Mouse (Mus musculus) megakaryocyte, embryonic 14.5 days (primary cell): ENCODE results near the gene Slc5a11. TPM values are rescaled to one million over a fixed set of nuclear protein-coding genes. Genes with fewer than 3 reads are reported as not detected.

Source experiments
- H3K27me3 ChIP-seq: replicated peaks from 2 replicates; pipeline ENCODE3; 2012; ENCODE audit warnings: inconsistent platforms
- H3K36me3 ChIP-seq: replicated peaks from 2 replicates; pipeline ENCODE3; 2012; ENCODE audit warnings: low read length, inconsistent platforms, mixed read lengths
- H3K4me1 ChIP-seq: 2 replicates; pipeline ENCODE4 v1.6.1; 2012; ENCODE audit warnings: inconsistent platforms
- H3K4me3 ChIP-seq: replicated peaks from 2 replicates; pipeline ENCODE3; 2012; ENCODE audit warnings: moderate library complexity, mild to moderate bottlenecking, inconsistent platforms
- H3K9me3 ChIP-seq: 2 replicates; pipeline ENCODE4 v1.6.1; 2012; ENCODE audit warnings: inconsistent platforms
- FLI1 ChIP-seq: IDR thresholded peaks from 2 replicates; pipeline ENCODE4 v1.6.1; 2012; ENCODE audit warnings: low read length, inconsistent platforms, mixed read lengths
- GATA1 ChIP-seq: IDR thresholded peaks from 3 replicates; pipeline ENCODE4 v1.6.1; 2012; ENCODE audit warnings: mixed read lengths, low read length, inconsistent platforms, borderline replicate concordance
- polyA plus RNA-seq: library from polyadenylated mRNA; stranded (reverse); fragments of >175 nt; gene quantifications from 2 replicates; pipeline ENCODE4 v1.2.3, GENCODE M21; 2012; ENCODE audit warnings: low replicate concordance; ENCODE audit not compliant: insufficient read depth

Gene Slc5a11
- polyA plus RNA-seq, 1 experiment, result not detected

DNA sequence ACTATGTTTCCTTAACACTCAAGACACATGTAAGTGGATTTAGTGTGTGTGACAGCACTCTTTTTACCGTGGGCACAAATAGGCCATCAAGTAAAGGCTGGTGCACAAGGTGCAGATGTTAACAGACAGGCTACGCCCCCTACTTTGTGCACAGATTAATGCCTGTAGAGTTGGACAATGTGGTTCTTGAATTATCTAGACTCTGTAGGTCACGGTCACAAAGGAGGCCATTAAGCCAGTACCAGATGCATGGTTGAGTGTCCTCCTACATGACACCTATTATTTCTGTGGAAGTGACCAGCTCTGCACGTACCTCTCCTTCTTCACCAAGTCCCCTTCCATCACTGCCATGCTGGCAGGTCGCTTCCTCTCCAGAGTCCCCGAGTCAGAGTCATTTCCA lies 81.5 kb downstream of the Slc5a11 start:
- Histone ChIP-seq H3K4me1 (peaks cover 3% of the 10 kb centered on the region; the same call in 1 of the 2 replicates), H3K36me3 (peaks cover 94% of the 10 kb centered on the region)

DNA sequence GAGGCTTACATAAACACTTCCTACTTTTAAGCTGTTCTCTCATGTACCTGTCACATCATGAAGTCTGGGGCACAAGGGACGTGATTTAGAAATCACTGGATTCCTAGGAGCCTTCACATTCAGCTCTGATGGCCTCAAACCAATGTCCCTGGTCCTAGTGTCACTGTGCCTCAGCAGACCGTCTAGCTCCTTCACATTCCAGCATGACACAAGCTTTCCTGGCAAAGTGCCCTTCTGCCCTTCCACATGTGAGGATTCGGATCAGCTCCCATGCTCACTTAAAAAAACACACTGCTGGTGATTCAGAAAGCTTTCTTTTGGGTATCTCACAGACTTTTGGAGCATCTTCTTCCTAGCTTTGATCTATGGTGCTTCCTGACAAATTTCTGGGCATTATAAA lies 83.6 kb downstream of the Slc5a11 start:
- H3K4me3 ChIP-seq, result no peak overlapping the region
- H3K4me1 ChIP-seq, result peaks cover 3% of the 10 kb centered on the region; the same call in 1 of the 2 replicates
- no peaks in the 10 kb centered on the region for H3K27me3 ChIP-seq
- peaks cover 84% of the 10 kb centered on the region for H3K36me3 ChIP-seq
- H3K9me3 ChIP-seq, result no peaks in the 10 kb centered on the region
- no peak for TF ChIP-seq GATA1
- no peak for TF ChIP-seq FLI1

More for the DNA sequence above, 81.5 kb downstream of the Slc5a11 start:
- Histone ChIP-seq H3K4me3 (no peak overlapping the region), H3K27me3 (no peaks in the 10 kb centered on the region), H3K9me3 (no peaks in the 10 kb centered on the region)
- TF ChIP-seq GATA1 (no peak), FLI1 (no peak)

DNA sequence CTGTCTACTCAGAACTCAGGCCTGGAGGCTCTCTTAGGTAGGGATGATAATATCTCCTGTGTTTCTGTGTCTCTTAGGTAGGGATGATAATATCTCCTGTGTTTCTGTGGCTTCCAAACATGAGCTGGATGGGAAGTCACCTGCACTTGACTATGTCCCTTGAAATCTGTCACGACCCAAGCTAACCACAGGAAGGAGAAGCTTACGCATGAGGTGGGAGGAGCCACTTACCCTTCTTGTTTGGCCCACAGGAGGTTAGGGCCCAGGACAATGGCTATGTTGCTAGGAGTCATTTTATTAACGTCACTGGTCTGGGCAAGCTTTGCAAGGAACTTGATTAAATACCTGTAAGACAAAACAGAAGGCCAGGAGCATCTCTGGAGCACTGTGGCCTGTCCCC lies 85.7 kb downstream of the Slc5a11 start:
- H3K36me3 ChIP-seq, result peaks cover 86% of the 10 kb centered on the region
- TF ChIP-seq GATA1 (no peak), FLI1 (no peak)

DNA sequence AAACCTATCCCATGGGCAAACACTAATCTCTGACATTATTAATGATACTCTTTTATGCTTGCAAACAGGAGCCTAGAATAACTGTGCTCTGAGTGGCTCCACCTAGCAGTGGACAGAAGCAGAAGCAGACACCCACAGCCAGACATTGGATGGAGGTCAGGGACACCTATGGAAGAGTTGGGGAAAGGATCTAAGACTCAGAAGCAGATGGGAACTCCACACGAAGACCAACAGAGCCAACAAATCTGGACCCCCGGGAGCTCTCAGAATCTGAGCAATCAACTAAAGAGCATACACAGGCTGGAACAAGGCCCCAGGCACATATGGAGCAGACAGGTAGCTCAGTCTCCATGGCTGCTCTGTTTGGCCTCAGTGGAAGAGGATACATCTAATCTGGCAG lies 90.8 kb downstream of the Slc5a11 start:
- TF ChIP-seq GATA1 (no peak), FLI1 (no peak)
- peaks cover 1% of the 10 kb centered on the region; the same call in 1 of the 2 replicates for H3K4me1 ChIP-seq
- H3K4me3 ChIP-seq, result no peak overlapping the region
- H3K27me3 ChIP-seq, result no peaks in the 10 kb centered on the region
- no peaks in the 10 kb centered on the region for H3K9me3 ChIP-seq
- H3K36me3 ChIP-seq, result peaks cover 84% of the 10 kb centered on the region

More for the DNA sequence above, 85.7 kb downstream of the Slc5a11 start:
- Histone ChIP-seq H3K4me3 (no peak overlapping the region), H3K4me1 (peaks cover 3% of the 10 kb centered on the region; the same call in 1 of the 2 replicates), H3K27me3 (no peaks in the 10 kb centered on the region), H3K9me3 (no peaks in the 10 kb centered on the region)

DNA sequence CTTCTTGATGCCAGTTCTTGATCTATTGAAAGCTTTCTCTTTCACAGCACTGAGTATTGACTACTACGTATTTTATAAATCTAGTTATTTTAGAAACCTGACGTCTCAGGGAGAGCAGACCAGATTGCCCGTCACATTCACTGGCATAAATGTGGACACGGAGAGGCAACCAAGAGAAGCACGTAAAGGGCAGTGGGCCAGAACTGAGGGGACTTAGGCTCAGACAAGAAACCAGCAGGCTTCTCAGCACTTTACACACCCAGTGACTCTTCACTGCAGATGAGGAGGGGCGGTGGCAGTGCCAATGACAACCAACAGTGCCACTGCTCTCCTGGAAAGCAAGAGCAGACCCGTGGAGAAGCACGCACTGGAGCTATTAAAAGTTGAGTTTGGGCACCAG lies 92.7 kb downstream of the Slc5a11 start:
- H3K9me3 ChIP-seq, result no peaks in the 10 kb centered on the region
- TF ChIP-seq GATA1, result no peak
- TF ChIP-seq FLI1, result no peak
- no peak overlapping the region for H3K4me3 ChIP-seq
- H3K36me3 ChIP-seq, result peaks cover 98% of the 10 kb centered on the region
- H3K27me3 ChIP-seq, result no peaks in the 10 kb centered on the region
- H3K4me1 ChIP-seq, result peaks cover 16% of the 10 kb centered on the region

DNA sequence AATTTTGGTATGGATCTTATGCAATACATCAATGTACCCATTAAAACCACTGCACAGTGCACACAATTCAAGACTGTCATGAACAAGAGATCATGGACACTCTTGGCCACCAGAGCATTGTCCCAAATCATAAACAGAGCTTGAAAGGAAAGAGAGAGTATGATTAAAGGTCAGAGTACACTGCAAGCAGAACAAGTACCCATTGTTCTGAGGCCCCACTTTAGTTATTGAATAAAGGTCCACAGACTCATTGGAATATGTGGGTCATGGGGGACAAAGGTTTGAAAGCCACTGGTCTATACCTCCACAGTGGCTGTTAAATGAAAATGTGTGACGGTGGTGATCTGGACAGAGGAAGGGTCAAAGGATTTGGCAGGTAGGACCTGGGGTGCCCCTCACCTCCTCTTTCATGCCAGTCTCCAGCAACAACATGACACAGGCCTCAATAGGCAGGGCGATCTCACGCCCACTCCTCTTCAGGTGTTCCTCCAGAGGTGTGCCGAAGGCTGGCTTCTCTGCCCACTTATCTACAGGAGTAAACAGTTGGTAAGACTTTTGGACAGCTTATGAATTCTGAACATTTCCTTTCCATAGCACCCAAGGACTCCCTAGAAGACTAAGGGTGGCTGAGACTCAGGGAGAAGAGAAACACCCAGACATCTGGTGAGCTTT lies 93.4 kb downstream of the Slc5a11 start:
- Histone ChIP-seq H3K4me3 (no peak overlapping the region), H3K4me1 (peaks cover 23% of the 10 kb centered on the region), H3K36me3 (peaks cover 96% of the 10 kb centered on the region), H3K27me3 (no peaks in the 10 kb centered on the region), H3K9me3 (no peaks in the 10 kb centered on the region)
- no peak for TF ChIP-seq FLI1
- TF ChIP-seq GATA1, result no peak

DNA sequence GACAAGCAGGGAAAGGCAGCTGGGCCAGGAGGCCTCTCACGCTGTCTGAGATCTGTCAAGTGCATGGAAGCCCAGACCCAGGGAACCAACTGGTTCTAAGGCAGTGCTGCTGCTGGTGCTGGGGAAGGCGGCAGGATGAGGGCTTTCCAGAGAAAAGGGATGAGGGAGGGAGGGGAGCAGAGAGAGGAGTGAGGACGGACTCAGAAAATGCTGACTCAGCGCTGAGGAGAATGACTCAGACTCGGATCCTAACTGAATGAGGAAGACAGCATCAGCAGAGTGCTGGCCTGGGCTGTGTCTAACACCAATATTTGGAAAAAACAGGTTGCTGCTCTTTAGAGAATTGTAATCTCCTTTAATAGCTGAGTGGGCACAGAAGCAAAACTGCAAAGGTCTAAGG lies 97.3 kb downstream of the Slc5a11 start:
- Histone ChIP-seq H3K36me3 (peaks cover 94% of the 10 kb centered on the region), H3K4me3 (peak overlapping the region; percentile 21), H3K27me3 (no peaks in the 10 kb centered on the region), H3K9me3 (no peaks in the 10 kb centered on the region), H3K4me1 (peaks cover 25% of the 10 kb centered on the region)
- TF ChIP-seq FLI1, result no peak
- TF ChIP-seq GATA1, result no peak

DNA sequence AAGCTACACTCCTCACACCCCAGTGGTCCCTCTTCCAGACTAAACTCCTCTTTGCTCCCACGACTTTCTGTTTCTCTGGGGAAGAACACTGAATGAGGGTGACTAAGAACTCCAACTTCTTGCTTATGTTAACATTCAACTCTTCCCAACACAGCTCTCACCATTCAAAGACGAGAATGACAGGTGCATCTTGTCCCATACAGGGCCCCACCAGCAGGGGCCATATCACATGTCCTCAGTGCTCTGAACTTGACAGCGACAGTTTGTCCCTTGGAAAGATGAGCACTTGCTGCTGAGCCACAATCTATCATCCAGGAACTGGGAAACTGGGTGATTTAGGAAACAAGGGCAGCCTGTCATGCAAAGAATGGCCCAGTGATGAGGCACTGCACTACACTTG lies 98.2 kb downstream of the Slc5a11 start:
- Histone ChIP-seq H3K27me3 (no peaks in the 10 kb centered on the region), H3K36me3 (peaks cover 94% of the 10 kb centered on the region), H3K9me3 (no peaks in the 10 kb centered on the region), H3K4me3 (no peak overlapping the region), H3K4me1 (peaks cover 25% of the 10 kb centered on the region)
- TF ChIP-seq FLI1, result no peak

DNA sequence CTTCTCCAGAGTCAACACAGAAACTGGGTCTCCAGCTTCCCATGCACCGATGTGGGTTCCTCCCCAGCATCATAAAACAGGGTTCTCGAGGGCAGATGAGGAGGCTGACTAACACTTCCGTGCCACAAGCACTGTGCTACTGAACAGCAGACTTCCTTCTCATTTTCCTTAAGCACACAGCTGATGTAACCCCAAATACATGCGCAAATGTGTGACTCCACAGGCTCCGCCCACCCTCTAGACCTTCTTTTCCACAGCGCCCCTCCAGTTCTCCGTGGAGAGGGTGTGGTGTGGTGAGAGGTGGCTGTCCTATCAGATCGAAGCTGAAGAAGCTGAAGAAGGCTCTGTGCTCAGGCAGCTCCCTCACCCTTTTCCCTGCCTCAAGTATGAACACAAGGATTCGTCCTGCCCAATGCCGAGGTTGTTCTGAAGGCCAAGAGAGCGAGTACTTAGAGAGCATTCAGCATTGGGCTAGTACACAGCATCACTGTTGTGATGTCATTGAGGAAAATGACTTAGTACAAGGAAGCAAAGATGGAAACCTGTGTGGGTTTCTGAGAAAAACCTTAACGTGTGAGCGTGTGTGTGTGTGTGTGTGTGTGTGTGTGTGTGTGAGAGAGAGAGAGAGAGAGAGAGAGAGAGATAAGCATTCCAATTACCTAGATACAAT lies 108.0 kb downstream of the Slc5a11 start:
- Histone ChIP-seq H3K4me3 (peak overlapping the region; percentile 48), H3K36me3 (peaks cover 91% of the 10 kb centered on the region), H3K9me3 (no peaks in the 10 kb centered on the region), H3K27me3 (no peaks in the 10 kb centered on the region), H3K4me1 (peaks cover 50% of the 10 kb centered on the region)
- TF ChIP-seq FLI1 (no peak), GATA1 (no peak)

Other genes with a start within 250 kb of the Slc5a11 start
- 9.4 and 48.6 TPM in 2 replicates for gene Rbbp6, start 249.1 kb upstream of the Slc5a11 start, polyA plus RNA-seq
- 14.5 and 41.6 TPM in 2 replicates for gene Tnrc6a, start 90.9 kb upstream of the Slc5a11 start, polyA plus RNA-seq
- gene Lcmt1, start 155.0 kb downstream of the Slc5a11 start, polyA plus RNA-seq, result 2.3 and 4.3 TPM in 2 replicates
- gene Arhgap17, start 155.1 kb downstream of the Slc5a11 start, polyA plus RNA-seq, result 51.0 and 54.9 TPM in 2 replicates
- not detected in 2 replicates for gene Aqp8, start 247.5 kb downstream of the Slc5a11 start, polyA plus RNA-seq